Mouse (Mus musculus) CD4-positive, CD25-positive, alpha-beta regulatory T cell (primary cell): ENCODE measurements around the gene Patl1. TPM values are rescaled to one million over a fixed set of nuclear protein-coding genes. Genes with fewer than 3 reads are reported as not detected.

Experiments used
- polyA plus RNA-seq: library from polyadenylated mRNA; unstranded; fragments of 100-300 nt; shearing (Covaris generic); gene quantifications from one replicate; pipeline ENCODE4 v1.2.1, GENCODE M21; 2017

The Patl1 gene
- 22.5 TPM for polyA plus RNA-seq

GRCm38 (mm10) chr19:11912037-11912532 is at the start of gene Patl1:
Patl1 (plus strand) TSS chr19:11912399.

GRCm38 (mm10) chr19:11875006-11875405 is 37.2 kb upstream of the Patl1 start, which contains the start of gene Olfr1419:
Olfr1419 (minus strand) TSS chr19:11875106.

GRCm38 (mm10) chr19:11886265-11886664 is 25.9 kb upstream of the Patl1 start, which contains the start of gene Olfr1420:
Olfr1420 (plus strand) TSS chr19:11886565.

GRCm38 (mm10) chr19:11965023-11965942 is 53.1 kb downstream of the Patl1 start, which contains the start of gene Osbp:
Osbp (plus strand) TSS chr19:11965941.

Other genes starting within 250 kb of the Patl1 start
- not detected for gene Oosp1, start 221.2 kb upstream of the Patl1 start, polyA plus RNA-seq
- not detected for gene Oosp3, start 215.3 kb upstream of the Patl1 start, polyA plus RNA-seq
- gene Gif, start 164.8 kb upstream of the Patl1 start, polyA plus RNA-seq = not detected
- 42.4 TPM for gene Mrpl16, start 142.0 kb upstream of the Patl1 start, polyA plus RNA-seq
- gene Stx3, start 93.0 kb upstream of the Patl1 start, polyA plus RNA-seq = 1.9 TPM
- gene Olfr1417, start 73.2 kb upstream of the Patl1 start, polyA plus RNA-seq = not detected
- 0.11 TPM for gene Olfr1418, start 51.3 kb upstream of the Patl1 start, polyA plus RNA-seq
- gene Olfr1419, start 37.3 kb upstream of the Patl1 start, polyA plus RNA-seq = not detected
- not detected for gene Olfr1420, start 25.8 kb upstream of the Patl1 start, polyA plus RNA-seq
- 46.5 TPM for gene Osbp, start 53.5 kb downstream of the Patl1 start, polyA plus RNA-seq
- gene Olfr1423, start 128.9 kb downstream of the Patl1 start, polyA plus RNA-seq = 0.04 TPM
- gene Olfr1424, start 150.3 kb downstream of the Patl1 start, polyA plus RNA-seq = not detected
- not detected for gene Olfr1425, start 165.3 kb downstream of the Patl1 start, polyA plus RNA-seq
- not detected for gene Olfr1426, start 179.6 kb downstream of the Patl1 start, polyA plus RNA-seq
- not detected for gene Olfr1427, start 190.9 kb downstream of the Patl1 start, polyA plus RNA-seq
- gene Olfr1428, start 203.5 kb downstream of the Patl1 start, polyA plus RNA-seq = not detected
- gene Olfr76, start 210.8 kb downstream of the Patl1 start, polyA plus RNA-seq = 0.06 TPM